18 mouse cellular contexts compared by ENCODE assay signal in the genomic region with DNA sequence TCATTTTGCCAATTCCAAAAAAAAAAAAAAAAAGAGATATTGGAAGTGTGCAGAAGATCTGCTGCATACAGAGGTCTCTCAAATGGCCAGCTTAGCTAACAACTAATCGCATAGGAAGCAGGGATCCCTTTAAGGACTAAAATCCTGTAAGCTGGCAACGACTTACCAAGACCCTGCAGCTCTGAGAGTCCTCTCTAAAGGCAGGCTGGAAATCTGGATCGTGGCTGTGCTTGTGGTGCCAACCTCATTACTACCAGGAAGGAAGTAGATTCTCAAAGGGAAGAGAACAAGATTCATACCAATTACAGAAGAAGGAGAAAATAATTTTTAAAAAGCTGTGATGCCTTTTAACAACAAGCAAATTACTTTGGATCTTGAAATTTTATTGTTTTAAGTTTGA. TPM values are rescaled to one million over a fixed set of nuclear protein-coding genes. Genes with fewer than 3 reads are reported as not detected.
"Had no signal": no experiment of that assay in that cellular context is flagged by ENCODE, and none has a peak within 500 bp of the region (broad histone marks: within the 10 kb centered on the region; RNA-seq: fewer than 3 reads in every experiment).

No protein-coding gene starts in this region.

- ATAC-seq: lung, postnatal 0 days; midbrain, embryonic 15.5 days had no signal

- H3K4me2 ChIP-seq: limb, embryonic 13.5 days; midbrain, embryonic 15.5 days; neural tube, embryonic 13.5 days; stomach, embryonic 15.5 days had no signal

- H3K36me3 ChIP-seq: limb, embryonic 13.5 days; midbrain, embryonic 10.5 days; midbrain, embryonic 15.5 days; neural tube, embryonic 13.5 days; stomach, embryonic 15.5 days had no signal

- H3K4me1 ChIP-seq: limb, embryonic 13.5 days; midbrain, embryonic 10.5 days; midbrain, embryonic 15.5 days; neural tube, embryonic 13.5 days; stomach, embryonic 15.5 days had no signal

- H3K9me3 ChIP-seq: limb, embryonic 13.5 days; midbrain, embryonic 10.5 days; midbrain, embryonic 15.5 days; neural tube, embryonic 13.5 days; stomach, embryonic 15.5 days had no signal

- H3K27ac ChIP-seq: limb, embryonic 13.5 days; liver, embryonic 14.5 days; midbrain, embryonic 10.5 days; midbrain, embryonic 15.5 days; neural tube, embryonic 13.5 days; stomach, embryonic 15.5 days had no signal

- DNase-seq: kidney, adult 9 months; kidney, postnatal 14 days; left cerebral cortex, postnatal 4 days; lung, adult 2 months; lung, postnatal 4 days; right cerebral cortex, postnatal 14 days; thymus, postnatal 36 days had no signal

- H3K4me3 ChIP-seq: limb, embryonic 13.5 days; midbrain, embryonic 10.5 days; midbrain, embryonic 15.5 days; neural tube, embryonic 13.5 days; stomach, embryonic 15.5 days had no signal

- H3K9ac ChIP-seq: limb, embryonic 13.5 days; liver, embryonic 14.5 days; midbrain, embryonic 15.5 days; neural tube, embryonic 13.5 days; stomach, embryonic 15.5 days had no signal

- H3K27me3 ChIP-seq: limb, embryonic 13.5 days; midbrain, embryonic 15.5 days; neural tube, embryonic 13.5 days; stomach, embryonic 15.5 days had no signal

RNA-seq across cellular contexts. Expression of gene Ptchd4, which starts 29.5 kb away (rescaled TPM):
- total RNA-seq: liver, adult 2 months; megakaryocyte, adult 5-6 weeks had no signal
- polyA plus RNA-seq: liver, adult 2 months; liver, embryonic 14.5 days; lung, adult 2 months; lung, postnatal 0 days; spleen, adult 2 months; testis, adult 2 months had no signal
